Mouse (Mus musculus) brain, embryonic 18.5 days (tissue): ENCODE data around the gene Cacna1a.
A peak's percentile ranks its signal among the peaks of the same experiment; 100 is the strongest.

Source experiments
- DNase-seq: peaks from one replicate; pipeline ENCODE4 v3.0.0-alpha.2; 2012; ENCODE audit warnings: low read depth, low spot score

Gene Cacna1a

GRCm38 (mm10) chr8:84689091-84689915 lies 301.1 kb downstream of the Cacna1a start:
- peak; percentile 85 for DNase-seq
